Mouse (Mus musculus) stomach, embryonic 15.5 days (tissue): ENCODE measurements at regions not wholly inside any gene's neighbourhood (a gene's known extent, or its start where the extent isn't known, plus 50 kb on each side); places are given as distances from the start of the nearest gene placed in this dataset.

Experiments used
- ATAC-seq: fragments of 200-750 bp; cut with Nextera tagmentation; 2 replicates; pipeline ENCODE4 v1.8.0; 2017; ENCODE audit warnings: low read depth, moderate number of reproducible peaks, moderate TSS enrichment; ENCODE audit not compliant: insufficient read depth, low FRiP score
- H3K27ac ChIP-seq: fragments of 300-500 bp; sonication (generic); 2 replicates; pipeline ENCODE4 v1.5.1; 2015; ENCODE audit warnings: mild to moderate bottlenecking, inconsistent platforms
- H3K27me3 ChIP-seq: fragments of 300-500 bp; sonication (generic); replicated peaks from 2 replicates; pipeline ENCODE4 v1.6.1; 2015; ENCODE audit warnings: inconsistent platforms
- H3K36me3 ChIP-seq: fragments of 300-500 bp; sonication (generic); 2 replicates; pipeline ENCODE4 v1.6.1; 2015; ENCODE audit warnings: inconsistent platforms
- H3K4me1 ChIP-seq: fragments of 300-500 bp; sonication (generic); 2 replicates; pipeline ENCODE4 v1.6.1; 2015; ENCODE audit warnings: inconsistent platforms
- H3K4me2 ChIP-seq: fragments of 300-500 bp; sonication (generic); 2 replicates; pipeline ENCODE4 v1.6.1; 2015; ENCODE audit warnings: mild to moderate bottlenecking, inconsistent platforms
- H3K4me3 ChIP-seq: fragments of 300-500 bp; sonication (generic); replicated peaks from 2 replicates; pipeline ENCODE4 v1.5.1; 2015; ENCODE audit warnings: inconsistent platforms
- H3K9ac ChIP-seq: fragments of 300-500 bp; sonication (generic); 2 replicates; pipeline ENCODE4 v1.6.1; 2015; ENCODE audit warnings: inconsistent platforms
- H3K9me3 ChIP-seq: fragments of 300-500 bp; sonication (generic); 2 replicates; pipeline ENCODE4 v1.6.1; 2016; ENCODE audit warnings: inconsistent platforms
- WGBS: fragments of 180-500 bp; shearing (Covaris S2); methylation state at CpG from one replicate; pipeline ENCODE4 v1.1.7; 2015; 5-methylcytosine and 5-hydroxymethylcytosine counted together

DNA sequence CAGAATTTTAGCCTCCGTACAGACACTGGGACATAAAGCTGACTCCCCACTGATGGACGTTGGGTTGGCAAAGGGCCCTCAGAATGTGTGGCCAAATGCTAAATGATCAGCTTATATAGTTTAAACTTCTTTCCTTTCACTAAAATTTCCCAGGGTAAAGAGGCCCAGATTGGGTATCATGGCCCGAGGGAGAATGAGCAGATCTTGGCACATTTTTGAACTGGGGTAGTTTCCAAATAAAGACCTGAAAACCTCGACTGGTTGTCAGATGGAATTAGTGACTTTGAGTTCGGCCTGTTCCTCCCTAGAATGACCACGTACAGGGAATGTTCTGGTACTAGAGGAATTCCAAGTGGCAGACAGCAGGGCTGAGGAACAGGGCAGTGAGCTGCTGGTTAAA lies 127.9 kb upstream of the Adra1d start:
- ATAC-seq, result no peak
- H3K36me3 ChIP-seq, result no peaks in the 10 kb centered on the region
- no peaks in the 10 kb centered on the region for H3K4me1 ChIP-seq
- H3K27me3 ChIP-seq, result no peaks in the 10 kb centered on the region
- no peak overlapping the region for H3K4me2 ChIP-seq
- 55% methylated on average over 6 of the region's 6 CpGs for WGBS
- no peak overlapping the region for H3K4me3 ChIP-seq
- H3K9me3 ChIP-seq, result no peaks in the 10 kb centered on the region
- H3K9ac ChIP-seq, result no peak overlapping the region
- no peak overlapping the region for H3K27ac ChIP-seq

DNA sequence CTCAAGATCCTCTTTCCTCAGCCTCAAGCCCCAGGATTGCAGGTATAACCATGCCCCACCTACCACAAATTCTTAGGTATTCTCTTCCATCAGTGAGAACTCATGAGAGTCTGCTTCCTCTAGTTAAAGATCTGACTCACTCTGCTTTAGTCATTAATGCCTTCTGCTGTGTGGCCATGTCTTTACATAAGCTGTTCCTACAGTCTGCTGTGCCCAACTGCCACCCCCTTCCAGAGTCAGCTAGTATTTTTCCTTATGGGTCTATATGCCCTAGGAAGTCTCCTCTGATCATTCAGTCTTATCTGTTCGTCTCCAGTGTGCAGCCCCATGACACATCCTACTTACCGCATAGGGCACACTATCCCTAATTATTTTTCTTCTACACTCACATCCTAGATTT lies 126.2 kb upstream of the Adra1d start:
- no peak for ATAC-seq
- Histone ChIP-seq H3K9ac (no peak overlapping the region), H3K36me3 (no peaks in the 10 kb centered on the region), H3K4me1 (no peaks in the 10 kb centered on the region), H3K27me3 (no peaks in the 10 kb centered on the region), H3K4me2 (no peak overlapping the region), H3K27ac (no peak overlapping the region), H3K9me3 (no peaks in the 10 kb centered on the region), H3K4me3 (no peak overlapping the region)
- 91% methylated on average over 2 of the region's 2 CpGs for WGBS

GRCm38 (mm10) chr2:131687449-131687848 lies 125.4 kb upstream of the Adra1d start:
- H3K4me1 ChIP-seq, result no peaks in the 10 kb centered on the region
- no peak overlapping the region for H3K4me3 ChIP-seq
- 88% methylated on average over 2 of the region's 2 CpGs for WGBS
- H3K9ac ChIP-seq, result no peak overlapping the region
- no peak for ATAC-seq
- H3K27me3 ChIP-seq, result no peaks in the 10 kb centered on the region
- no peaks in the 10 kb centered on the region for H3K36me3 ChIP-seq
- H3K9me3 ChIP-seq, result no peaks in the 10 kb centered on the region
- H3K4me2 ChIP-seq, result no peak overlapping the region
- no peak overlapping the region for H3K27ac ChIP-seq

DNA sequence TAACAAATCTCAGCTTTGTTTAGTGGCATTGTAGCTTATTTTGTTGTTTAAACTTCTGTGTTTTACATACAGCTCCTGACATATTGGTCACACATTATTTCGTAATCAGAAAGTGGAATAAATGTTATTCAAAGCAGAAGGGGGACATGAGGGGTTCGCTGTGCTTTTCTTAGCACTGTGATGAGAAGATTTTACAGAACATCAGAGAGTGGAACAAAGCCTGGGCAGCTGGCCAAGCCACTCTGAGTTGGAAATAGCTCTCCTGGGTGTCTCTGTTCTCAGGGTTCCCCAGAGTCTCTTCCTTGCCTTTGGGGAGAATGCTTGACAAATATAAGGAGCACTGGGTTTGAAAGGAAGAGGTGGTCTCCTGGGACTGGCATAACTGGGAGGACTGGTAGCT lies 124.7 kb upstream of the Adra1d start:
- H3K36me3 ChIP-seq, result no peaks in the 10 kb centered on the region
- no peak overlapping the region for H3K4me3 ChIP-seq
- H3K9me3 ChIP-seq, result no peaks in the 10 kb centered on the region
- ATAC-seq, result no peak
- no peak overlapping the region for H3K9ac ChIP-seq
- H3K4me1 ChIP-seq, result no peaks in the 10 kb centered on the region
- H3K27me3 ChIP-seq, result no peaks in the 10 kb centered on the region
- no peak overlapping the region for H3K27ac ChIP-seq
- H3K4me2 ChIP-seq, result no peak overlapping the region
- WGBS, result 58% methylated on average over 2 of the region's 2 CpGs

- no peak overlapping the region for H3K4me3 ChIP-seq
- WGBS, result 70% methylated on average over 3 of the region's 3 CpGs
These were observed 123.2 kb upstream of the Adra1d start for GRCm38 (mm10) chr2:131685326-131685725.

GRCm38 (mm10) chr2:131683734-131684133 lies 121.7 kb upstream of the Adra1d start:
- no peak overlapping the region for H3K4me3 ChIP-seq
- H3K27ac ChIP-seq, result no peak overlapping the region
- no peaks in the 10 kb centered on the region for H3K9me3 ChIP-seq
- no peaks in the 10 kb centered on the region for H3K36me3 ChIP-seq
- 70% methylated on average over 2 of the region's 2 CpGs for WGBS
- H3K4me2 ChIP-seq, result no peak overlapping the region
- H3K27me3 ChIP-seq, result no peaks in the 10 kb centered on the region
- no peaks in the 10 kb centered on the region for H3K4me1 ChIP-seq
- no peak for ATAC-seq
- H3K9ac ChIP-seq, result no peak overlapping the region

More at GRCm38 (mm10) chr2:131685326-131685725, 123.2 kb upstream of the Adra1d start:
- no peaks in the 10 kb centered on the region for H3K4me1 ChIP-seq
- no peak overlapping the region for H3K27ac ChIP-seq
- H3K4me2 ChIP-seq, result no peak overlapping the region
- no peaks in the 10 kb centered on the region for H3K27me3 ChIP-seq
- H3K36me3 ChIP-seq, result no peaks in the 10 kb centered on the region
- no peak for ATAC-seq
- H3K9ac ChIP-seq, result no peak overlapping the region
- H3K9me3 ChIP-seq, result no peaks in the 10 kb centered on the region

GRCm38 (mm10) chr2:131678484-131678883 lies 116.4 kb upstream of the Adra1d start:
- Histone ChIP-seq H3K27me3 (no peaks in the 10 kb centered on the region), H3K4me1 (no peaks in the 10 kb centered on the region), H3K9me3 (no peaks in the 10 kb centered on the region), H3K9ac (no peak overlapping the region), H3K4me2 (no peak overlapping the region), H3K36me3 (no peaks in the 10 kb centered on the region), H3K27ac (no peak overlapping the region), H3K4me3 (no peak overlapping the region)
- WGBS, result 90% methylated on average over 2 of the region's 2 CpGs
- ATAC-seq, result no peak

DNA sequence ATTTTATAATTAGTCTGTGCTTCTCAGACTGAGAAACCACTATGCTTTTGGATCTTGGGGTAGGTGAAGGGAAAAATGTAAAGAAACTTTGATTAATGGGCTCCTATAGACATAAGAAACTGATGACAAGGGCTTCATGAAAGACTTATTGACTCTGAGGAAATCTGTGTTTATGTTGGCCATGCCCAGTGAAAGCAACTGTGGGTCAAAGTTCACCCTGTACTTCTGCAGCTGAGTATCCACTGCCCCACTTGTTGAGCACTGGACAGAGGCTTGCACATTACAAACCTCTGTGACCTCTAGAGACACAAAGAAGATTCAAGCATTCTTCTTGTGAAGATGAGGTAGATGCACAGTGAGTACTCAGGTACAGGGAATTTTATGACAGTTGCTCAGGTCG lies 114.7 kb upstream of the Adra1d start:
- Histone ChIP-seq H3K9me3 (no peaks in the 10 kb centered on the region), H3K27me3 (no peaks in the 10 kb centered on the region), H3K27ac (no peak overlapping the region), H3K9ac (no peak overlapping the region), H3K4me2 (no peak overlapping the region), H3K4me3 (no peak overlapping the region), H3K36me3 (no peaks in the 10 kb centered on the region), H3K4me1 (no peaks in the 10 kb centered on the region)
- 74% methylated on average over 1 of the region's 1 CpGs for WGBS
- no peak for ATAC-seq

DNA sequence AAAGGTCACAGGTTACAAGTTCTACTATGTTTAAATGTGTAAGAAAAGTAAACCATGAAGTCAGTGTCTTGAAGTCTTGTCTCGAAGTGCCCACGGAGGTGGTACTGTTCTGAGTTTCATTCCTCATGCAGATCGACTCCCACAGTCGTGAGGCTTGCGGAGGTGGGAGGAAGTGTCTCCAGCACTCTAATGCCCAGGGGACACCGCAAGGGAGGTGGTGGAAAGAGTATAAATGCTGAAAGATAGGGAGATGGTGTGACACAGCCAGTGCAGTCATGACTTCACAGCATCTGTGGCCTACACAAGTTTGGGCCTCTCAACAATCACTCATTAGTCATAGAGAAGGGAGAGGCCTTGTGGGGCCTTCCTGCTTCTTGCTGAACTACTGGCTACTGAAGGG lies 112.8 kb upstream of the Adra1d start:
- no peaks in the 10 kb centered on the region for H3K9me3 ChIP-seq
- 87% methylated on average over 6 of the region's 6 CpGs for WGBS
- no peaks in the 10 kb centered on the region for H3K27me3 ChIP-seq

GRCm38 (mm10) chr2:131673351-131673750 lies 111.3 kb upstream of the Adra1d start:
- Histone ChIP-seq H3K27me3 (no peaks in the 10 kb centered on the region), H3K4me2 (no peak overlapping the region), H3K4me3 (no peak overlapping the region), H3K27ac (no peak overlapping the region), H3K9me3 (no peaks in the 10 kb centered on the region), H3K9ac (no peak overlapping the region), H3K36me3 (no peaks in the 10 kb centered on the region), H3K4me1 (no peaks in the 10 kb centered on the region)
- no peak for ATAC-seq
- WGBS, result 71% methylated on average over 3 of the region's 3 CpGs

More for the DNA sequence above, 112.8 kb upstream of the Adra1d start:
- Histone ChIP-seq H3K4me3 (no peak overlapping the region), H3K4me2 (no peak overlapping the region), H3K4me1 (no peaks in the 10 kb centered on the region), H3K9ac (no peak overlapping the region), H3K27ac (no peak overlapping the region), H3K36me3 (no peaks in the 10 kb centered on the region)
- no peak for ATAC-seq

GRCm38 (mm10) chr2:131672646-131673045 lies 110.6 kb upstream of the Adra1d start:
- H3K27me3 ChIP-seq, result no peaks in the 10 kb centered on the region
- 67% methylated on average over 1 of the region's 1 CpGs for WGBS
- H3K27ac ChIP-seq, result no peak overlapping the region
- H3K9me3 ChIP-seq, result no peaks in the 10 kb centered on the region
- no peak overlapping the region for H3K4me2 ChIP-seq
- H3K36me3 ChIP-seq, result no peaks in the 10 kb centered on the region
- ATAC-seq, result no peak
- H3K4me1 ChIP-seq, result no peaks in the 10 kb centered on the region
- no peak overlapping the region for H3K4me3 ChIP-seq
- H3K9ac ChIP-seq, result no peak overlapping the region

GRCm38 (mm10) chr2:131672223-131672622 lies 110.1 kb upstream of the Adra1d start:
- whole genome bisulfite sequencing, result 52% methylated on average over 1 of the region's 1 CpGs
- Histone ChIP-seq H3K4me3 (no peak overlapping the region), H3K36me3 (no peaks in the 10 kb centered on the region), H3K9ac (no peak overlapping the region), H3K4me1 (no peaks in the 10 kb centered on the region), H3K27ac (no peak overlapping the region), H3K4me2 (no peak overlapping the region), H3K27me3 (no peaks in the 10 kb centered on the region), H3K9me3 (no peaks in the 10 kb centered on the region)
- ATAC-seq, result no peak

- Histone ChIP-seq H3K36me3 (no peaks in the 10 kb centered on the region), H3K9me3 (no peaks in the 10 kb centered on the region)
- ATAC-seq, result no peak
These were observed 108.8 kb upstream of the Adra1d start for GRCm38 (mm10) chr2:131670876-131671275.

More at GRCm38 (mm10) chr2:131670876-131671275, 108.8 kb upstream of the Adra1d start:
- Histone ChIP-seq H3K4me2 (no peak overlapping the region), H3K27ac (no peak overlapping the region), H3K4me3 (no peak overlapping the region), H3K27me3 (no peaks in the 10 kb centered on the region), H3K9ac (no peak overlapping the region), H3K4me1 (no peaks in the 10 kb centered on the region)
